Mouse (Mus musculus) bone marrow, adult 2 months (tissue): Measurements from ENCODE around the gene Pttg1ip. TPM values are rescaled to one million over a fixed set of nuclear protein-coding genes. Genes with fewer than 3 reads are reported as not detected.

ENCODE experiments used
- H3K27ac ChIP-seq: fragments of 200-500 bp; 2 replicates; pipeline ENCODE4 v1.5.1; 2012; ENCODE audit warnings: low read depth, mild to moderate bottlenecking, control low read depth, inconsistent platforms, low read length; ENCODE audit not compliant: control insufficient read depth, poor library complexity, insufficient read depth
- H3K4me1 ChIP-seq: fragments of 200-500 bp; 2 replicates; pipeline ENCODE4 v1.6.1; 2011; ENCODE audit warnings: low read length; ENCODE audit not compliant: control insufficient read depth, insufficient read depth
- H3K4me3 ChIP-seq: fragments of 200-500 bp; replicated peaks from 2 replicates; pipeline ENCODE3; 2011; ENCODE audit warnings: mild to moderate bottlenecking, low read depth, low read length, control low read depth; ENCODE audit not compliant: control insufficient read depth
- CTCF ChIP-seq: fragments of 200-500 bp; IDR thresholded peaks from 2 replicates; pipeline ENCODE4 v1.5.1; 2011; ENCODE audit warnings: low read length, control low read depth; ENCODE audit not compliant: control insufficient read depth, insufficient read depth
- POLR2A ChIP-seq: fragments of 200-500 bp; IDR thresholded peaks from 2 replicates; pipeline ENCODE4 v1.6.1; 2011; ENCODE audit warnings: low read depth, mild to moderate bottlenecking, control low read depth, low read length, borderline replicate concordance; ENCODE audit not compliant: control insufficient read depth
- WGBS: fragments of 180-500 bp; shearing (Covaris S2); methylation state at CpG from one replicate; pipeline ENCODE4 v1.1.7; 2018; 5-methylcytosine and 5-hydroxymethylcytosine counted together
- polyA plus RNA-seq: library from polyadenylated mRNA; stranded (reverse); fragments of >200 nt; gene quantifications from 2 replicates; pipeline ENCODE4 v1.2.4, GENCODE M21; 2011; ENCODE audit warnings: low replicate concordance; ENCODE audit not compliant: missing spikeins, insufficient read depth, insufficient read length

The Pttg1ip gene
- polyA plus RNA-seq, 1 experiment = 67.0 TPM

GRCm38 (mm10) chr10:77560090-77560489 is 21.4 kb upstream of the Pttg1ip start:
- TF ChIP-seq CTCF = no peak
- no peak for TF ChIP-seq POLR2A
- Histone ChIP-seq H3K27ac (no peak overlapping the region), H3K4me1 (peaks cover 1% of the 10 kb centered on the region; the same call in 1 of the 2 replicates), H3K4me3 (no peak overlapping the region)
- WGBS = 86% methylated on average over 11 of the region's 11 CpGs

DNA sequence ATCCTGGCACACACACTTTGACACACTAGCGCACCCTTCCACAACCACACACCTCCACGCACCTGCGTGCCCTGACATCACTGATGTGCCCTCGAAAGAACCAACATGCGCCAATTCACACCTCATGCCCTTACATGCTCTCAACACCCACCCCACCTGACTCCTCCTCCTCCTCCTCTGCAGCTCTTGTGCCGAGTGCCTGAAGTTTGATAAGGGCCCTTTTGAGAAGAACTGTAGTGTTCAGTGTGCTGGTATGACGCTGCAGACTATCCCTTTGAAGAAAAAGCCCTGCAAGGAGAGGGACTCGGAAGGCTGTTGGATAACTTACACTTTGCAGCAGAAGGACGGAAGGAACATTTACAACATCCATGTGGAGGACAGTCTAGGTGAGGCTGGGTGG is 20.7 kb upstream of the Pttg1ip start:
- WGBS = 86% methylated on average over 9 of the region's 9 CpGs
- Histone ChIP-seq H3K4me3 (no peak overlapping the region), H3K4me1 (peaks cover 1% of the 10 kb centered on the region; the same call in 1 of the 2 replicates), H3K27ac (no peak overlapping the region)
- TF ChIP-seq POLR2A = no peak
- no peak for TF ChIP-seq CTCF

GRCm38 (mm10) chr10:77561508-77561907 is 20.0 kb upstream of the Pttg1ip start:
- Histone ChIP-seq H3K27ac (no peak overlapping the region), H3K4me1 (peaks cover 1% of the 10 kb centered on the region; the same call in 1 of the 2 replicates)
- 48% methylated on average over 2 of the region's 2 CpGs for WGBS

DNA sequence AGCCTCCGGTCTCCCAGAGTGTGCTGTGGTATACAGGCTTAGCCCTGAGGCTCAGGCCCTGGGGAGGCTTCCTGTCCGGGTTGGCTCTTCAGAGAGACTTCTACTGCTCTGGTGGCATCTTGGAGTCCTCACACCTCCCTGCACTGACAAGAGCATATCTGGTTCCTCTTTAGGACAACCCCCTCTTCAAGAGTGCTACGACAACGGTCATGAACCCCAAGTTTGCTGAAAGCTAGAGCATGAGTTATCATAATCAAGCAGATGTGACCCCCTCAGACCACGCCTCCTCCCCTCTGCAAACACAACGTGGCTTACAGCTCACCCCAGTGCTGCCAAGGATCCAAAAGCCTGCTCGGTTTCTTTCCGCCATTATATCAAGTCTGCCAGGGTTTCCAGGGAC is 16.5 kb upstream of the Pttg1ip start:
- 74% methylated on average over 8 of the region's 8 CpGs for WGBS
- no peak overlapping the region for H3K4me3 ChIP-seq
- H3K27ac ChIP-seq = no peak overlapping the region
- peaks cover 1% of the 10 kb centered on the region; the same call in 1 of the 2 replicates for H3K4me1 ChIP-seq
- TF ChIP-seq POLR2A (no peak), CTCF (no peak)

More at GRCm38 (mm10) chr10:77561508-77561907, 20.0 kb upstream of the Pttg1ip start:
- no peak overlapping the region for H3K4me3 ChIP-seq
- no peak for TF ChIP-seq CTCF
- no peak for TF ChIP-seq POLR2A

GRCm38 (mm10) chr10:77566651-77567050 is 14.9 kb upstream of the Pttg1ip start:
- TF ChIP-seq POLR2A (no peak), CTCF (peak; percentile 95)
- no peak overlapping the region for H3K27ac ChIP-seq
- H3K4me3 ChIP-seq = no peak overlapping the region
- 20% methylated on average over 8 of the region's 8 CpGs for WGBS
- no peaks in the 10 kb centered on the region; the same call in 1 of the 2 replicates for H3K4me1 ChIP-seq

DNA sequence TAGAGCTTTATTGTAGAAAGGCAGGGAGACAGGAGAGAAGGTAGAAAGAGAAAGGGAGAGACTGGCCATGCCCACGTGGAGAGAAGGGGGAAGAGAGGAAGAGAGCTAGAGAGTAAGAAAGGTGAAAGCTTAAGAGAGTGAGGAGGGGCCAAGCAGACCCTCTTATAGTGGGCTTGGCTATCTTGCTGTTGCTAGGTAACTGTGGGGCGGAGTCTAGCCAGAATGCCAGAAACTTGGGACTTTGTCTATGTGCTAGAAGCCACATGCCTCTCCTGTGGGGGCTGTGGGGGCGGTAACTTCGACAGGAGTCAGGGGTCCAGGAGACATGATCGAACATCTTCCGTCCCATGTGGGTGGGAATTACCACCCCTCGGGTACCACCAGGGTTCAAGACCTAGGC is 12.0 kb upstream of the Pttg1ip start:
- WGBS = 75% methylated on average over 7 of the region's 7 CpGs
- Histone ChIP-seq H3K27ac (no peak overlapping the region), H3K4me3 (no peak overlapping the region), H3K4me1 (no peaks in the 10 kb centered on the region; the same call in 1 of the 2 replicates)
- TF ChIP-seq POLR2A (no peak), CTCF (no peak)

GRCm38 (mm10) chr10:77569973-77570658 is 11.4 kb upstream of the Pttg1ip start:
- WGBS = 76% methylated on average over 6 of the region's 6 CpGs
- no peak overlapping the region for H3K4me3 ChIP-seq
- no peak for TF ChIP-seq POLR2A
- TF ChIP-seq CTCF = no peak
- H3K4me1 ChIP-seq = no peaks in the 10 kb centered on the region; the same call in 1 of the 2 replicates
- H3K27ac ChIP-seq = no peak overlapping the region

- TF ChIP-seq CTCF (peak; percentile 25; the same call in 1 of the 2 replicates), POLR2A (no peak)
- no peak overlapping the region for H3K27ac ChIP-seq
- H3K4me3 ChIP-seq = no peak overlapping the region
- 16% methylated on average over 3 of the region's 3 CpGs for WGBS
- no peaks in the 10 kb centered on the region; the same call in 1 of the 2 replicates for H3K4me1 ChIP-seq
Observed at GRCm38 (mm10) chr10:77572225-77572624, 9.3 kb upstream of the Pttg1ip start.

DNA sequence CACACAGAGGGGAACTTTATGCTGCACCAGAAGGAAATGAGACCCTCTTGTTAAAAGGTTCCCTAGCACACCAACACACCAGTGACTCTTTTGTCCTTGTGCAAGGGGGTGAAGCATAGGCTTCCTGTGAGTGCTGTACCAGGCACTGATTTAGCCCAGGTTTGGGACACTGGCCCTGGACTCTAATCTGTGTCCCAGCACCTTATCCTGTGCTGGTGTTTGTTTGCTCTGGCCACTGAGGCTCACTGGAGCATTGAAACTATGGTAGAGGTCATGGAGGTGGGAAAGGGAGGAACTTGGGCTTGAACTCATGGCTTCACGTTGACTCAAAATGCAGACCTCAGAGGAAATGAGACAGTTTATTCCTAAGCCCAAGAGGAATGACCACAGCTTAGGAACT is 8.4 kb upstream of the Pttg1ip start:
- no peak overlapping the region for H3K27ac ChIP-seq
- 70% methylated on average over 1 of the region's 1 CpGs for WGBS
- H3K4me1 ChIP-seq = no peaks in the 10 kb centered on the region; the same call in 1 of the 2 replicates
- no peak for TF ChIP-seq CTCF
- no peak for TF ChIP-seq POLR2A
- H3K4me3 ChIP-seq = no peak overlapping the region
